Mouse (Mus musculus): ENCODE measurements around the gene Dapk3.

- no peak for TF ChIP-seq CTCF (IDR thresholded peaks at IDR 0.05; ENCODE audit: low read depth, low read length)
- TF ChIP-seq POLR2A (IDR thresholded peaks at IDR 0.05; ENCODE audit: insufficient read depth, low read length): no peak
These were observed 31.5 kb upstream of the Dapk3 start for GRCm38 (mm10) chr10:81151261-81151660.

All from ES-Bruce4 (cell line).